Mouse (Mus musculus): ENCODE data around the gene Cyp2j8.
"Not testable (repeated sequence)": the region's sequence is repeated elsewhere in the genome, so short reads cannot be mapped to it uniquely, and the experiment has no call there.

Gene Cyp2j8

DNA sequence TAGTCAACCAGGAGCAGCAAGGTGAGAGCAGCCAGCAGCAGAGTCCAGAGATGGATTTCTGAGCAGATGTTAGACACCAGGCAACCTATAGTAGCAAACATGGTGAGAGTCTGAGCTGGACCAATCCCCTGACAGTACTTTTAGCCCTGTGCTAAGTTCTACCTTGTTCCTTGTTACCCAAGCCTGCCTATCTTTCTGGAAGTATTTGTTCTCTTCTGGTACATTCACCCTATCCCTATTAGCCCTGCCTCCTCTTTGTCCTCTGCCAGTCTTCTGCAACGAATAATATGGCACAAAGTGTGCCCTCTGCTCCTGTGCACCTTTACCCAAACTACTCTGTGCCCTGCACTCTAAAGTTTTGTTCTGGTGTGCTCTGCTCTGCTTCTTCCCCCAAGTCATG, at the start of gene Cyp2j8:
Gene Cyp2j8, minus strand, starts transcription at position 101 of the 400 bp plus-strand sequence.
- no peak for ATAC-seq (ENCODE audit: insufficient number of reproducible peaks, low FRiP score, low TSS enrichment)

- peak; percentile 66 for ATAC-seq (ENCODE audit: insufficient number of reproducible peaks, low FRiP score, low TSS enrichment)
Measured at GRCm38 (mm10) chr4:96553133-96553819, 46.1 kb upstream of the Cyp2j8 start, which contains the start of gene Cyp2j6. Cyp2j6 (minus strand) TSS chr4:96553661.

GRCm38 (mm10) chr4:96551619-96552018, 44.4 kb upstream of the Cyp2j8 start:
- ATAC-seq (ENCODE audit: insufficient number of reproducible peaks, low FRiP score, low TSS enrichment) = no peak

DNA sequence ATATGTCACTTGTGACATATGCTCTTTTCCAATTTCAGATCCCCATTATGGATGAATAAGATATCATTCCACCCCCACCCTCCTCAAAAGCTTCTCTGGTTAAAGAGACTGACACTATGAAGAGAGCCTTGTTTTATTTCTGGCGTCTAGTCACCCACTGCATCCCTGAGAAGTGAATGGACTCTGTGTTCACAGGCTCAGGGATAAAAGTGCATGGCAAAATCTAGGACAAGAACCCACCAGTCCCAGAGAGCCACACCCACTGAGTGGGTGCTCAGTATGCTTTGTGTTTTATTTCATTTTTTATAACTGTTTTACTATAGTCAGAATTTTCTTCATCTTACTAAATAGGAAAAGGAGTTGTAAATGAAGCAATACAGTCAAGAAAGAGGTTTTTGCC, 38.8 kb upstream of the Cyp2j8 start:
- no peak for ATAC-seq (ENCODE audit: insufficient number of reproducible peaks, low FRiP score, low TSS enrichment)

DNA sequence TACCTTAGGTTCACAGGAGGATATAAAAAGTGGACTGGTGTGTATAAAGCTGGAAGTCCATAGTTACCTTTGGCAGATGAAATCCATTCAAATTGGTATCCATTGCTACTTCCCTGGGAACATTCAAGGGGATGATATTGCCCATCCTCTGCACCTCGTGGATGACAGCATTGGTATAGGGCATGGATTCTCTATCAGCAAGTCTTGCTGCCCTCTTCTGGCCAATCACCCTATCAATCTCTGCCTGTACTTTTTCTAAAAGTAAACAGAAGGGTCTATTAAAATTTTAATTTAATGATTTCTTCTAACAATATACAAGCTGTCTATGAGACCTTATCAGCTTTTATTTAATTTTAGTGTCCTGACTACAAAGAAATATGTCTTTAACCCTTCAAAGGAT, 18.6 kb upstream of the Cyp2j8 start:
- no peak for ATAC-seq (ENCODE audit: insufficient number of reproducible peaks, low FRiP score, low TSS enrichment)

- no peak for ATAC-seq (ENCODE audit: insufficient number of reproducible peaks, low FRiP score, low TSS enrichment)
Measured at GRCm38 (mm10) chr4:96522256-96522655, 15.1 kb upstream of the Cyp2j8 start.

DNA sequence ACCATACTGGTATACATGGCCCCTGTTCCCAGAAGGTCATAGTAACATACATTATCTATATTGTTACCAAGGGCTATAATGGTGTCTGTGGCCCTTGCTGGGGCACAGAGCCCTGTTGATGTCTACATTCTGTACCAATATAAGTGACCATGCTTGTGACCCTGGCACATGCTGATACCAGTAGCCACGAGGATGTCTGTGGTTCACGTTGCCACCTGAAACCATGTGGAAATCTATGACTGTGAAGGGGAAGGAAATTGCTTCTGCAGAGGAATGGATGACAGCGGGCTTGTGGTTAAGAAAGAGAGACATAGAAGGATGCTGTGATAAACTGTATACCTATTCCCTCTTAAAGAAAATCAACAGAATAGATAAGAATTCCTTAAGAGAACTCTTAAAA, 2.9 kb upstream of the Cyp2j8 start:
- no peak for ATAC-seq (ENCODE audit: insufficient number of reproducible peaks, low FRiP score, low TSS enrichment)

DNA sequence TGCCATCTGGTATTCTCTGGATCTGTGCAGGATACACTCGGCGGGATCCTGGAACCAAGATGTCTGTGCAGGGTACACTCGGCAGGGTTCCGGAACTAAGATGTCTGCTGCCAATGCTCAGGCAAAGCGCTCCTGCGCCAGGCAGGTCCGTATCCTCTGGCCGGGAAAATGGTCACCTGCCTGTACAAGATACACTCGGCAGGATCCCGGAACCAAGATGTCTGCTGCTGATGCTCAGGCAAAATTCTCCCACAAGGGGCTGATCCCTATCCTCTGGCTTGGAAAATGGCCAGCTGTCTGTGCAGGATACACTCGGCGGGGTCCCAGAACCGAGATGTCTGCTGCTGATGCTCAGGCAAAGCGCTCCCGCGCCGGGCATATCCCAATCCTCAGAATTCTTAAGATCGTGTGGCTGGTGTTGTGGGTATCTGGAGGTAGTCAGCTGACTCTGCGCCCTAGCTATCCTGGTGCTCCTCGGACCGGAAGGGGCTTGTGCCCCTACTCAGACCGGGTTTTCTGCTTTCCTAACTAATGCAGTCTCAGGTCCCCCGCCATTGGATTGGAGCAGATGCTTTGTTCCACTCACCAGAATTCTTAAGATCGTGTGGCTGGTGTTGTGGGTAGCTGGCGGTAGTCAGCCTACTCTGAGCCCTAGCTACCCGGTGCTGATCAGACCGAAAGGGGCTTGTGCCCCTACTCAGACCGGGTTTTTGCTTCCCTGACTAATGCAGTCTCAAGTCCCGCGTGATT, 43.7 kb downstream of the Cyp2j8 start:
- ATAC-seq (ENCODE audit: insufficient number of reproducible peaks, low FRiP score, low TSS enrichment) = not testable (repeated sequence)

Measured in cerebellum, adult (tissue).